Mouse (Mus musculus) gastrocnemius, adult 2 months (tissue): ENCODE measurements around the gene 4930402H24Rik. TPM values are rescaled to one million over a fixed set of nuclear protein-coding genes. Genes with fewer than 3 reads are reported as not detected.
A peak's percentile ranks its signal among the peaks of the same experiment; 100 is the strongest.

Source experiments
- DNase-seq: peaks from one replicate; pipeline ENCODE4 v3.0.0; 2022
- H3K27ac ChIP-seq: fragments of 200-600 bp; 2 replicates; pipeline ENCODE4 v1.8.1; 2022; ENCODE audit warnings: mild to moderate bottlenecking
- H3K4me3 ChIP-seq: fragments of 200-600 bp; 2 replicates; pipeline ENCODE4 v1.8.1; 2022; ENCODE audit warnings: mild to moderate bottlenecking, moderate library complexity
- CTCF ChIP-seq: fragments of 200-600 bp; IDR thresholded peaks from 2 replicates; pipeline ENCODE4 v1.8.1; 2022; ENCODE audit warnings: antibody characterized with exemption, mild to moderate bottlenecking, moderate library complexity
- intact Hi-C: fragments of 180-260 bp; cut with DNase I; formaldehyde crosslinking; loops from one replicate; pipeline ENCODE4 v1.15.1; 2025
- total RNA-seq, 2 experiments: library from RNA; stranded (reverse); gene quantifications; 2 replicates each; pipeline ENCODE4 v1.2.3; 2021

Gene 4930402H24Rik
- total RNA-seq, 2 experiments from 2014 or later: 3.1 to 5.0 TPM

- TF ChIP-seq CTCF: no peak
- Histone ChIP-seq H3K4me3 (peak overlapping the region; percentile 98), H3K27ac (peak overlapping the region; percentile 94)
- peak; percentile 70 for DNase-seq
- intact Hi-C loops: loop anchor here (2.0 to 5.0 kb wide), 2 partner anchors 41 to 66 kb away; no protein-coding TSS in a partner anchor
Observed at GRCm38 (mm10) chr2:130906584-130907315, 544 bp upstream of the 4930402H24Rik start.

- intact Hi-C loops: no loop called here
- no peak overlapping the region for H3K27ac ChIP-seq
Observed at GRCm38 (mm10) chr2:130898783-130899182, 7.4 kb downstream of the 4930402H24Rik start.

GRCm38 (mm10) chr2:130897856-130898255 lies 8.3 kb downstream of the 4930402H24Rik start:
- intact Hi-C loops: no loop called here
- DNase-seq: no peak
- TF ChIP-seq CTCF: no peak
- Histone ChIP-seq H3K4me3 (no peak overlapping the region), H3K27ac (no peak overlapping the region)

More at GRCm38 (mm10) chr2:130898783-130899182, 7.4 kb downstream of the 4930402H24Rik start:
- no peak for DNase-seq
- no peak for TF ChIP-seq CTCF
- H3K4me3 ChIP-seq: no peak overlapping the region

- Histone ChIP-seq H3K27ac (no peak overlapping the region), H3K4me3 (no peak overlapping the region)
- DNase-seq: no peak
- intact Hi-C loops: no loop called here
- TF ChIP-seq CTCF: no peak
Observed at GRCm38 (mm10) chr2:130896944-130897343, 9.3 kb downstream of the 4930402H24Rik start.

DNA sequence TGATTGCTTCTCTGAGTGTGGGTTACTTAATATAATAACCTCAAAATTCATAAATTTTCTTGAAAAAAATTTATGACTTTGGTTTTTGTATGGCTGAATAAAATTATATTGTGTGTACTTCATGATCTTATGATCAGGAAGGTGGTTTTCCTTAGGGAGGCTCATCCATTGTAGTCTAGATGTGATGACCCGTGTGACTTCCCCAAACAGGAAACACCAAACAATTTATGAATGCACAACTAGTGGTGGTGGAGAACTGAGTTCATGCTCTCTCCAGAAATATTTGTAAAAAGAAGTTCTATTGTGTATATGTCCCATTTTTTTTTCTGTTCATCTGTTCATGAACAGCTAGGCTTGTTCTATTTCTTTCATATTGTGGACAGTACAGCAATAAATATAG lies 18.8 kb downstream of the 4930402H24Rik start:
- no peak overlapping the region for H3K27ac ChIP-seq
- no peak overlapping the region for H3K4me3 ChIP-seq
- intact Hi-C loops: no loop called here
- TF ChIP-seq CTCF: no peak
- no peak for DNase-seq

DNA sequence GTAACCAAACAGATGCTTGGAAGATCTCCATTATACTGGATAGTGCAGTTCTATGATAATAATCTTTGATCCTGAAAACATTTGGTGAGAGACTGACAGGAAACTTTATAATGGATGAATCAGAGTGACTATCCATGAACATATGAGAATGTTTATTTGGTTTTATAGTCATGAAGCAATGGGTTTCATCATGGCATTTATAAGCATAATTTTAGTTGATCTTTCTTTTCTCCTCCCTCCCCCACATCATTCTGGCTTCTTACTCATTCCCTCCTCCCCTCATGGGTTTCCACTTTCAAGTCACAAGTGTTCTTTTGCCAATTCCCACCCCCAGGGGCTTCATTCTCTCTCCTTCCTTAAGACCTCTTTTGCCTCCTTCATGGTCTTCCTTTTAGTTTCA lies 19.2 kb downstream of the 4930402H24Rik start:
- no peak for DNase-seq
- Histone ChIP-seq H3K4me3 (no peak overlapping the region), H3K27ac (no peak overlapping the region)
- intact Hi-C loops: no loop called here
- TF ChIP-seq CTCF: no peak

DNA sequence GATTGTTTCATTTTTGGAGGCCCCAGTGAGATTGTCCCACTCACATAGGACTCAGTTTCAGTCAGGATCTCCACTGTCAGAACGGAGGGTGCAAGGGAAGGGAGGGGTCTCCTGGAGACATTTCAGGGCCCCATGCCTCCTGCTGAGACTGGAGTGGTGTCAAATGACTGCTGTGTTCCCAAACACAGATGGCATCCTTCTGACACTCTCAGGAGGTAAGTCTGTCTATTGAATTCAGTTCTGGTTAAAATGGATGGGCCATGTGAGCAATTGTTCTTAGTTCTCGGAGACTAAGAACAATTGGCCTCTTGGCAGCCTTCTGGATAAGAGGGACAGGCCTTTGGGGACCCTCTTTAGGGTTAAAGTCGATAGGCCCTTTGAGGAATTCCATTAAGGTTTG lies 28.8 kb downstream of the 4930402H24Rik start:
- intact Hi-C loops: no loop called here
- TF ChIP-seq CTCF: no peak
- DNase-seq: no peak
- H3K27ac ChIP-seq: no peak overlapping the region
- no peak overlapping the region for H3K4me3 ChIP-seq

DNA sequence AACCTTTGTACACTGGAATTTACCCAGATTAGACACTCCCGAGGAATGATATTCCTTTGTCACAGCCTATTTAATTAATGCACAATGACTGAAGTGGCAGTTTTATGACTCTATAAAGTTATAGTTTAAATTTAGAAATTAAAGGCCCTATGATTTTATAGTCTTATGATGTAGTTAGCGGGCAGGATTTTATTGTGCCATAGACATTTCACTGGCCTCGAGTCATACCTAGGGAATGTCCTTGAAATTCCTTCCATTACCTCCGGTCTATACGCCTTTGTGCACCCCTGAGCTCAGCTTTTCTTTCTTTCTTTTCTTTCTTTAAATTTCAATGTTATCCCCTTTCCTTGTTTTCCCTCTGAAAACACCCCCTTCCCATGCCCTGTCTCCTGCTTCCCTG lies 35.3 kb downstream of the 4930402H24Rik start:
- intact Hi-C loops: no loop called here
- Histone ChIP-seq H3K27ac (no peak overlapping the region), H3K4me3 (no peak overlapping the region)
- TF ChIP-seq CTCF: no peak
- DNase-seq: no peak

GRCm38 (mm10) chr2:130862091-130862490 lies 44.1 kb downstream of the 4930402H24Rik start:
- H3K4me3 ChIP-seq: no peak overlapping the region
- no peak overlapping the region for H3K27ac ChIP-seq
- no peak for TF ChIP-seq CTCF
- DNase-seq: no peak
- intact Hi-C loops: no loop called here

DNA sequence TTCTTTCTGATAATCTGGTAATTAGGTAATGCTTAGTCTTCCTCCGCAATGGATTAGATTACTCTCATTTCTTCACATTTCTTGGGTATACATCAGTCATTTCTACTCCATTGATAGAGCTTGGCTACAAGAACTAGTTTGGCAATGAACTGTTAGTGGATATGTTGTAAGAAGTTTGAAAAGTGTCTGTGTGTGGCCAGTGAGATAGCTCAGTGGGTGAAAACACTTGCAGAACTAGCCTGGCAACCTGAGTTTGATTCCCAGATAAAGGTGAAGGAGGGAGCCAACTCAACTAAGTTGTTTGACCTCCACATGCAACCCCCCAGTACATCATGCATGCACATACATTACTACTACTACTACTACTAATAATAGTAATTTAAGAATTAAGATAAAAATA lies 53.2 kb downstream of the 4930402H24Rik start:
- no peak for DNase-seq
- intact Hi-C loops: no loop called here
- TF ChIP-seq CTCF: no peak
- Histone ChIP-seq H3K27ac (no peak overlapping the region), H3K4me3 (no peak overlapping the region)

DNA sequence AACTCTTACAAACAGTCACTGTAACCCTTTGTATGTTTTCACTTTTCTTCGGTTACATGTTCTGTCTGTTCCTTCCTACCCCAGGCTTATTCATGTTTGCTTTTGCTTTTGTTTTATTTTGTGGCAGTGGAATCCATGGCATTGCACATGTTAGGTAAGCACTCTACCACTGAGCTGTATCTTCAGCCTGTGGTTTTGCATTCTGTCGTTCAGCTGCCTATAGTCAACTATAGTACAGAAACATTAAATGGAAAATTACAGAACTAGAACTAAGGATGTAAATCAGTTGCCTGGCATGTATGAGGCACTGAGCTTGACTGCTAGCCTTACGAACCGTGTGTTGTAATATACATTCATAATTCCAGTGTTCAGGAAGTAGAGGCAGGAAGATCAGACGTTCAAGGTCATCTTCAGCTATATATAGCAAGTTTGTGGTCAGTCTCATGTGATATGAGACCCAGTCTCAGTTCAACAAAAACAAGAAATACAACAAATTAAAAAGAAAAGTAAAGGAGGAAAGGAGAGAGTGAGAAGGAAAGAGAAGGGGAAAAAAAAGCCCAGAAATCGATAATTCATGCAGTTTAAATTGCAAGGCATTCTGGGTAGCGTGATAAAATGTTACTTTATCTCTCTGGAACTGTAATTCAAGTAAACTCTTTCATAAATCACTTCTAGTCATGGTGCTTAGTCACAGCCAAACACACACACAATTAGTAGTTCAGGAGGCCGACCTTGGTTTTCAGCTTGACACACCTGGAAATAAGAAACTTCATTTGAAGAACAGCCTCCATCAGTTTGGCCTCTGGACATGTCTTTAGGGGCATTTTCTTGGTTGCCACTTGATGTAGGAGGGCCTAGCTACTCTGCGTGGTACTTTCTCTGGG lies 54.6 kb downstream of the 4930402H24Rik start:
- intact Hi-C loops: no loop called here
- Histone ChIP-seq H3K27ac (no peak overlapping the region), H3K4me3 (no peak overlapping the region)
- no peak for DNase-seq
- no peak for TF ChIP-seq CTCF

- Histone ChIP-seq H3K4me3 (no peak overlapping the region), H3K27ac (no peak overlapping the region)
- DNase-seq: no peak
- TF ChIP-seq CTCF: no peak
- intact Hi-C loops: no loop called here
Observed at GRCm38 (mm10) chr2:130849688-130850087, 56.5 kb downstream of the 4930402H24Rik start.

DNA sequence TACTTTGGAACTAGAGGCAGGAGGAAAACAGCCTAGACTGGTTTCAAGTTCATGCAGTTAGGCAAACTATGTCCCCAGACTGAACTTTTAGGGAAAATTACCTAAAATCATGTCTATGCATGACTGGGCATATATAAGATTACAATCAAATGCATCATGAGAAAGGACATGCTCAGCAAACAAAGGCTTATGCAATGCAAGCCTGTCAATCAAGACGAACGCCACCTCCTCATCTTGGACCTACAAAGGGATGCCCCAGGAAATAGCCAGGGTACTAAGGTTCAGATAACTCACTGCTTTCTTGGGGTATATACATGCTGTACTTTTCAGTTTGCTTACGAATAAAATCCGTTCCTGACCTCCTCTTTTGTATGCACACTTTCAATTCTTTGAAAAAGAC lies 57.9 kb downstream of the 4930402H24Rik start:
- H3K27ac ChIP-seq: no peak overlapping the region
- H3K4me3 ChIP-seq: no peak overlapping the region
- DNase-seq: no peak

More for the DNA sequence above, 57.9 kb downstream of the 4930402H24Rik start:
- TF ChIP-seq CTCF: no peak
- intact Hi-C loops: no loop called here
